Mouse (Mus musculus): Measurements from ENCODE around the gene Calm4.

GRCm38 (mm10) chr13:3832450-3832849 is 5.1 kb upstream of the Calm4 start:
- TF ChIP-seq POLR2A (IDR thresholded peaks at IDR 0.05; ENCODE audit: low read depth, low read length): no peak
- no peak for TF ChIP-seq CTCF (IDR thresholded peaks at IDR 0.05; ENCODE audit: borderline replicate concordance, insufficient read depth, low read length)
